Mouse (Mus musculus) kidney, embryonic 16.5 days (tissue): ENCODE data around the gene Ankrd54. TPM values are rescaled to one million over a fixed set of nuclear protein-coding genes. Genes with fewer than 3 reads are reported as not detected.

ENCODE experiments used
- ATAC-seq: fragments of 200-750 bp; cut with Nextera tagmentation; 2 replicates; pipeline ENCODE4 v1.8.0; 2017; ENCODE audit warnings: moderate TSS enrichment; ENCODE audit not compliant: low FRiP score, low TSS enrichment
- H3K27ac ChIP-seq: fragments of 300-500 bp; sonication (generic); 2 replicates; pipeline ENCODE4 v1.5.1; 2014; ENCODE audit warnings: low read length
- H3K27me3 ChIP-seq: fragments of 300-500 bp; sonication (generic); 2 replicates; pipeline ENCODE4 v1.6.1; 2014; ENCODE audit warnings: low read length, control low read depth, mixed read lengths; ENCODE audit not compliant: insufficient read depth
- H3K36me3 ChIP-seq: fragments of 300-500 bp; sonication (generic); 2 replicates; pipeline ENCODE4 v1.6.1; 2014; ENCODE audit warnings: low read length, control low read depth, mixed read lengths; ENCODE audit not compliant: insufficient read depth
- H3K4me1 ChIP-seq: fragments of 300-500 bp; sonication (generic); 2 replicates; pipeline ENCODE4 v1.6.1; 2014; ENCODE audit warnings: low read length, control low read depth, mixed read lengths; ENCODE audit not compliant: insufficient read depth
- H3K4me2 ChIP-seq: fragments of 300-500 bp; sonication (generic); replicated peaks from 2 replicates; pipeline ENCODE4 v1.6.1; 2014; ENCODE audit warnings: low read depth, low read length
- H3K4me3 ChIP-seq: fragments of 300-500 bp; sonication (generic); 2 replicates; pipeline ENCODE4 v1.5.1; 2014; ENCODE audit warnings: mild to moderate bottlenecking, low read length
- H3K9ac ChIP-seq: fragments of 300-500 bp; sonication (generic); replicated peaks from 2 replicates; pipeline ENCODE4 v1.6.1; 2014; ENCODE audit warnings: low read length
- H3K9me3 ChIP-seq: fragments of 300-500 bp; sonication (generic); 2 replicates; pipeline ENCODE4 v1.6.1; 2016; ENCODE audit warnings: low read length, control low read depth
- WGBS: fragments of 180-500 bp; shearing (Covaris S2); extraction: QIAGEN DNeasy Blood & Tissue Kit; methylation state at CpG from one replicate; pipeline ENCODE4 v1.1.7; 2014; 5-methylcytosine and 5-hydroxymethylcytosine counted together
- polyA plus RNA-seq: library from polyadenylated mRNA; unstranded; fragments of >200 nt; fragmentation: Nextera tagmentation; extraction: Ambion mirVana; gene quantifications from 2 replicates; pipeline ENCODE4 v1.2.1, GENCODE M21; 2015

Ankrd54 gene
- polyA plus RNA-seq, 1 experiment from 2014 or later = 52.5 TPM

DNA sequence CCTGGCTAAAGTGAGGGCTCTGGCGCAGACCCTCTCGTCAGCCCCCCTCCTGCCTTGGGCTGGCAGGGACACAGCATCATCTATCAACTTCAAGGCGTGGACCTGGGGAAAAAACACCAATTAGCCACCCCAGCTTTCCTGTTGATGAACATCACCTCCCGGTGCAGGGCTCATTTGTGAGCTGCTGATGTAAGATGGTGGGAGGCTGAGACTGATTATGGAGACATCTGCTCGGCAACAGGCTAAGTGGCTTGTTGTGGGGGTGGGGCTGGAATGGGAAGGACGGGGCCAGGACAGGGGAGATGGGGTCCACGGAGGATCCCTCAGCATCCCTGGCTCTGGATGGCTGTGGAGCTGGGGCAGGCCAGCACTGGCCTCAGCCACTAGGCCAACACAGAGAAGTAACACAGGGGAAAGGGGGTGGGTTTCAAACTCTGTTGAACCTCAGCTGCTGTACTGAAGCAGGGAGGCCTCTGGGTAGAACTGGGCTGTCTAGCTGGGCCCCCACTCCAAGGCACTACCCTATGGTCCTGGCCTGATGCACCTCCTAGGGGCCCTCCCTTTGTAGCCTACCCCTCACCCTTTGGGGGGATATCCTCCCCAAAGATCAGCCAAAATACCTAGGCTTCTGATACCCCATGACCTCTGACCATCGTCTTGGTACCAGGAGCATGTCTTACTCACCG, 12.4 kb downstream of the Ankrd54 start:
- Histone ChIP-seq H3K27ac (peak overlapping the region; percentile 92), H3K4me3 (no peak overlapping the region), H3K9me3 (no peaks in the 10 kb centered on the region), H3K9ac (no peak overlapping the region), H3K4me2 (no peak overlapping the region), H3K4me1 (peaks cover 12% of the 10 kb centered on the region), H3K36me3 (peaks cover 24% of the 10 kb centered on the region), H3K27me3 (no peaks in the 10 kb centered on the region)
- WGBS = 52% methylated on average over 9 of the region's 9 CpGs
- ATAC-seq = no peak; the same call in 1 of the 2 replicates

DNA sequence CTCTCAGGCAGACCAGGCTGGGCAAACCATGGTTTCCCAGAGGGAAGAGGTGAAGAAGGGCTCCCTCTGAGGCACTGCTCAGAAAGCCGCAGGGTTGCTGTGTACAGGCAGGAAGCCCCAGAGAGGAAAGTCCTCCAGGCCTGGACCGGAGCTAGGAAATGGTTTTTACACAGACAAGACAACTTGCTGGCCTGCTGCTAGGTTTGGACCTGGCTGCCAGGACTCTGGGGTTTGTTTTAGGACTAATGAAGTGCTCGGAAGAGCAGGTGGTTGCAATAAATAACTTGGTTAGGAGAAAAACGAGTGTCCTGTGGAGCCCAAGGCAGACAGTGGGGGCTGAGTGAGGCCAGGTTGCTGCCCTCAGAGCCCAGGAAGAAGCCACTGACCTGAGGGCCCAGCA, 14.5 kb downstream of the Ankrd54 start:
- Histone ChIP-seq H3K4me1 (peaks cover 22% of the 10 kb centered on the region), H3K4me3 (no peak overlapping the region), H3K27me3 (0 out of 2 replicates have a peak, but pooled peaks cover 7% of the 10 kb centered on the region), H3K36me3 (peaks cover 3% of the 10 kb centered on the region; the same call in 1 of the 2 replicates), H3K9ac (no peak overlapping the region), H3K4me2 (no peak overlapping the region), H3K27ac (no peak overlapping the region), H3K9me3 (no peaks in the 10 kb centered on the region)
- WGBS = 56% methylated on average over 4 of the region's 4 CpGs
- no peak for ATAC-seq

DNA sequence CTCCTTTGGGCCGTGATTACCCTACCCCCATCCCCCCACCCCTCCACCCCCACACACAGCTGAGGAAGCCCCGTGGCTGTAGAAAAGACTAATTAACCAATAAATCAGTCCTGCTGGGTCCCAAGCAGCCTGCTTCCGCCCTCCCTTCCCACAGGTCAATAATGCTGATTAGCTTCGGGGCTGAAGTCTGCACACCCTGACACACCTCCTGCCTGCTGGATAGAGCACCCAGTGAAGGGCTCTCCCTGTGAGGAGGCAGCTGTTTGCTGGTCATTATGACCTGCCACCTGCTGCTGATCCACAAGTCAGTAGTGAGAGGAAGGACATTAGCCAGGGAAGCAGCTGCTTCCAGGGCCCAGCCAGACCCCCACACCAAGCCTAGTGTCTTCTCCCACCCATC, 17.9 kb downstream of the Ankrd54 start:
- Histone ChIP-seq H3K4me1 (peaks cover 17% of the 10 kb centered on the region), H3K27me3 (peaks cover 27% of the 10 kb centered on the region), H3K27ac (no peak overlapping the region), H3K4me3 (no peak overlapping the region), H3K9ac (0 out of 2 replicates have a peak overlapping the region, but pooled peaks have one; percentile 1), H3K4me2 (no peak overlapping the region), H3K36me3 (no peaks in the 10 kb centered on the region), H3K9me3 (no peaks in the 10 kb centered on the region)
- no peak for ATAC-seq
- WGBS = 2% methylated on average over 4 of the region's 4 CpGs

DNA sequence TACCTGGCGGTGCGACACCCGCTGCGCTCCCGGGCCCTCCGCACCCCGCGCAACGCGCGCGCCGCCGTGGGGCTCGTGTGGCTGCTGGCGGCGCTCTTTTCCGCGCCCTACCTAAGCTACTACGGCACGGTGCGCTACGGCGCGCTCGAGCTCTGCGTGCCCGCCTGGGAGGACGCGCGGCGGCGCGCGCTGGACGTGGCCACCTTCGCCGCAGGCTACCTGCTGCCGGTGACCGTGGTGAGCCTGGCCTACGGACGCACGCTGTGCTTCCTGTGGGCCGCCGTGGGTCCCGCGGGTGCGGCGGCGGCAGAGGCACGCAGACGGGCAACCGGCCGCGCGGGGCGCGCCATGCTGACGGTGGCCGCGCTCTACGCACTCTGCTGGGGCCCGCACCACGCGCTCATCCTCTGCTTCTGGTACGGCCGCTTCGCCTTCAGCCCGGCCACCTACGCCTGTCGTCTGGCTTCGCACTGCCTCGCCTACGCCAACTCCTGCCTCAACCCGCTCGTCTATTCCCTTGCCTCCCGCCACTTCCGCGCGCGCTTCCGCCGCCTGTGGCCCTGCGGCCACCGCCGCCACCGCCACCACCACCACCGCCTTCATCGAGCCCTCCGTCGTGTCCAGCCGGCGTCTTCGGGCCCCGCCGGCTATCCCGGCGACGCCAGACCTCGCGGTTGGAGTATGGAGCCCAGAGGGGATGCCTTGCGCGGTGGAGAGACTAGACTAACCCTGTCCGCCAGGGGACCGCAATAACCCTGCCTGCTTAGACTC, 19.8 kb downstream of the Ankrd54 start:
- no peaks in the 10 kb centered on the region for H3K36me3 ChIP-seq
- H3K9ac ChIP-seq = peak overlapping the region; percentile 67
- no peaks in the 10 kb centered on the region for H3K9me3 ChIP-seq
- WGBS = under 1% methylated on average over 93 of the region's 105 CpGs
- H3K27ac ChIP-seq = no peak overlapping the region
- peak overlapping the region; percentile 98 for H3K4me2 ChIP-seq
- 0 out of 2 replicates have a peak, but pooled peaks have one; percentile 1 for ATAC-seq
- H3K27me3 ChIP-seq = peaks cover 27% of the 10 kb centered on the region
- H3K4me3 ChIP-seq = peak overlapping the region; percentile 57
- peaks cover 23% of the 10 kb centered on the region for H3K4me1 ChIP-seq

DNA sequence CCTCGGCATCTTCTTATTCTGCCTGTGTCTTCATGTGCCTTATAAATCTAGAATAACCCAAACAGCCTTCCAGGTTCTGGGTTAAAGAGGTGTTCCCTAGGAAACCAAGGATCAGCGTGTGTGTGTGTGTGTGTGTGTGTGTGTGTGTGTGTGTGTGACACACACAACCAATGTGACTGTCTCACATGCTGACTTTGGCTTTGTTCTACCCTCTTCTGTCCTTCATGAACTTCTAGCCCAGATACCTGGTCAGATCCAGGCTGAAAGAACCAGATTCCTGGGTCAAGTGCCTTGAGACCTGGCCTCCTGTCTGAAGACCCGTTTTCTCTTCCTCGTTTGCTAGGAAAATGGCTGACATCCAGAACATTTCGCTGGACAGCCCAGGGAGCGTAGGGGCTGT, 21.1 kb downstream of the Ankrd54 start, which contains the start of gene Galr3:
TSS of gene Galr3 (plus strand) at position 301 of the 400 bp plus-strand sequence.
- peaks cover 27% of the 10 kb centered on the region for H3K27me3 ChIP-seq
- H3K9me3 ChIP-seq = no peaks in the 10 kb centered on the region
- WGBS = 67% methylated on average over 6 of the region's 6 CpGs
- peaks cover 24% of the 10 kb centered on the region for H3K4me1 ChIP-seq
- H3K4me3 ChIP-seq = peak within 1 kb of the TSS; percentile 57
- no peak within 1 kb of the TSS for H3K27ac ChIP-seq
- no peak for ATAC-seq
- peak within 1 kb of the TSS; percentile 98 for H3K4me2 ChIP-seq
- peaks cover 5% of the 10 kb centered on the region; the same call in 1 of the 2 replicates for H3K36me3 ChIP-seq
- peak within 1 kb of the TSS; percentile 67 for H3K9ac ChIP-seq

DNA sequence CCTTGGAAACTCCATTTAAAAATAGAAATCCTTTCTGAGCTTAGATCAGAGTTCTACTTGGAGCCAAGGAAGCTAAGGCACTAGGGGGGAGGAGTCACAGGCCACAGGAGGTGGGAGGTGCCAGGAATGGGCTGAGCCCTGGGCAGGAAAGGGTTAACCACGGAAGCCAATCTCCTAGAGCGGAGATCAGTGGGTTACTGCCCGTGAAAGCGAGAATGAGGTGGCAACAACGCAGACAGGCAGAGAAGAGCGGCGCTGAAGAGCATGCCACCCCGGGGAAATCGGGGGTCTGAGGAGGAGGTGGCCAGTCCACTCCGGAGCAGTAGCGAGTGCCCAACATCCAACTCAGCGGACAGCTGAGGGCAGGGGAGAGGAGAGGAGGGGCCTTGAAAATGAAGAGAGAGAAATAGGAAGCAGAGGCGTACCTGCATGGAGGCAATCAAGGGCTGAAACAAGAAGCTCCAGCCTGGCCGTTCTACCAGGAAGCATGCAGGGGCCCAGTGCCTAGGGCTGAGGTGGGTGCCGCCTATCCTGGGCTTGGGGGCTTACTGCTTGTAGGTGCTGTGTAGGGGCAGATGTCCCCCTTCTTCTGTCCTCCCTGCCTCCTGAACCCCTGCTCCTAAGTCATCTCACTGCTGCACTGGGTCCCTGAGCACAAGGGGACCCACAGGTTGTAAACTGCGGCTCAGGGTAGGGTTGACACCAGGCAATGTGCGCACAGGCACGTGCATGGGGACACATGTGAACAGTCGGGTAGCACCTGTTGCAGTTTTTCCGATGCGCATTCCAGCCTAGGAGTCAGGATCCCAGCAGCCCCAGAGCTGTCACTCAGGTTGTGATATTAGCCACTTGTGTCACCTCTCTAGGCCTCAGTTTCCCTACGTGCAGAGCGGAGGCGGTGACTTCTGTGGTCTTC, 21.9 kb downstream of the Ankrd54 start:
- 15% methylated on average over 24 of the region's 24 CpGs for WGBS
- Histone ChIP-seq H3K4me2 (peak overlapping the region; percentile 47), H3K4me3 (peak overlapping the region; percentile 29), H3K4me1 (peaks cover 24% of the 10 kb centered on the region), H3K9me3 (no peaks in the 10 kb centered on the region), H3K27ac (no peak overlapping the region), H3K36me3 (peaks cover 11% of the 10 kb centered on the region; the same call in 1 of the 2 replicates), H3K9ac (no peak overlapping the region), H3K27me3 (peaks cover 27% of the 10 kb centered on the region)
- peak; percentile 10; the same call in 1 of the 2 replicates for ATAC-seq

DNA sequence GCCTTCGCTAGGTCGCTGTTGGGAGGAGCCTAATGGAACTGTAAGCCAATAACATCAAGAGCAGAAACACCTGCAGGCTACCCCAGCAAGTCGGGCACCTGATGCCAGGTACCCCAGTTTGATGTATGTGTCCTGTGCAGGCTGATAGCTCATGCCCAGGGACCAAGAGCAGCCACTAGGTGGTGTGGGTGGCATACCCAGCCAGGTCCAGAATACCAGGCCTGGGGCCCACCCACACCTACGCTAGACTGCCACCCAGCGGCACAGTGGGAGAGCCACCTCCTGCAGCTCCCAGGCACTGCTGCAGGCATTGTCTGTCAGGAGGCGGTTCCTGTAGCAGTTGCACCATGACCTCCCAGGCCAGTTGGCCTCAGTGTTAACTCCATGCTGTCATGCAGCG, 23.8 kb downstream of the Ankrd54 start:
- Histone ChIP-seq H3K9me3 (no peaks in the 10 kb centered on the region), H3K4me2 (no peak overlapping the region), H3K4me1 (peaks cover 14% of the 10 kb centered on the region; the same call in 1 of the 2 replicates), H3K27me3 (peaks cover 27% of the 10 kb centered on the region), H3K36me3 (peaks cover 15% of the 10 kb centered on the region), H3K27ac (no peak overlapping the region), H3K9ac (no peak overlapping the region), H3K4me3 (no peak overlapping the region)
- 11% methylated on average over 7 of the region's 7 CpGs for WGBS
- peak; percentile 69 for ATAC-seq

DNA sequence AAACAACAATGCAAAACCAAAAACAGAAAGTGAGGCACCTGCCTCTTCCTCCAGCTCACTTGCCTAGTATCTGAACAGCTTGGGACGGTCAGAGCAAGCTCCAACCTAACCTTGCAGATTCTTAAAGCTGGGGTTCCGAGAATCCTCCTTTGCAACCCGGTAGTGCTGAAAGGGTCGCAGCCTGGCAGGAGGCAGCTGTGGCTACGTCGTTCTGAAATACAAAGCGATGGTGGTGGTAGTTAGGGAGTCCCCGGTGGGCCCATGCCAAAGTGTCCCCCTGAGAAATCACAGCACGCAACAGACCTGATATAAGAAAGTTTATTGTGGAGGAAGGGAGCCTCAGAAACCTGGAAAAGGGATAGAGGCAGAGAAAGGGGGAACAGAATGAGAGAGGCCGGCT, 24.4 kb downstream of the Ankrd54 start:
- H3K4me1 ChIP-seq = peaks cover 14% of the 10 kb centered on the region; the same call in 1 of the 2 replicates
- WGBS = 74% methylated on average over 10 of the region's 10 CpGs
- H3K27me3 ChIP-seq = peaks cover 22% of the 10 kb centered on the region
- no peak overlapping the region for H3K27ac ChIP-seq
- no peak overlapping the region for H3K9ac ChIP-seq
- peaks cover 15% of the 10 kb centered on the region for H3K36me3 ChIP-seq
- no peak overlapping the region for H3K4me2 ChIP-seq
- no peak for ATAC-seq
- H3K4me3 ChIP-seq = no peak overlapping the region
- H3K9me3 ChIP-seq = no peaks in the 10 kb centered on the region

DNA sequence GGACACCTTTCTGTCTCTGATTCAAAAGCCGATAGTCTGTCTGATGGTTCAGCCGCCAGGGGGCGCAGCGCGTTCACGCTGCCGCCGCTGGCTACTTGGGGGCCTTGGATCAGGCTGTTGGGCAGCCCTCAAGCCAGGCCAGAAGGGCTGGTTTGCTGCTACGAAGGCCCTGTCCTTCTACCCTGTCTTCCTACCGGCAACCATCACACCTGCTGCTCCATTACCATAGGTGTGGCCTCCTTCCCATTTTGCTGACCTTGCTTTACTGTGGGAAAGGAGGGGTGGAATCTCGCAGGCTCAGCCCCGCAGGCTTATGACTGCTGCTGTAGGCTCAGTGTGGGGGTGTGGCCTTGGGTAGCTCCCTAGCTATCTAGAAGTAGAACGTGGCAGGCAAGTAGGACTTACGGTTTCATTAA, 24.8 kb downstream of the Ankrd54 start:
- H3K27ac ChIP-seq = no peak overlapping the region
- 11% methylated on average over 14 of the region's 14 CpGs for WGBS
- H3K4me3 ChIP-seq = no peak overlapping the region
- peaks cover 15% of the 10 kb centered on the region for H3K36me3 ChIP-seq
- H3K4me2 ChIP-seq = no peak overlapping the region
- peaks cover 20% of the 10 kb centered on the region for H3K27me3 ChIP-seq
- H3K4me1 ChIP-seq = peaks cover 14% of the 10 kb centered on the region; the same call in 1 of the 2 replicates
- no peaks in the 10 kb centered on the region for H3K9me3 ChIP-seq
- no peak overlapping the region for H3K9ac ChIP-seq
- 0 out of 2 replicates have a peak, but pooled peaks have one; percentile 16 for ATAC-seq
